Mouse (Mus musculus): ENCODE results near the gene Hspb11. TPM values are rescaled to one million over a fixed set of nuclear protein-coding genes. Genes with fewer than 3 reads are reported as not detected.

Hspb11 gene
- total RNA-seq, 2 experiments from 2014 or later = 27.8 to 29.4 TPM

DNA sequence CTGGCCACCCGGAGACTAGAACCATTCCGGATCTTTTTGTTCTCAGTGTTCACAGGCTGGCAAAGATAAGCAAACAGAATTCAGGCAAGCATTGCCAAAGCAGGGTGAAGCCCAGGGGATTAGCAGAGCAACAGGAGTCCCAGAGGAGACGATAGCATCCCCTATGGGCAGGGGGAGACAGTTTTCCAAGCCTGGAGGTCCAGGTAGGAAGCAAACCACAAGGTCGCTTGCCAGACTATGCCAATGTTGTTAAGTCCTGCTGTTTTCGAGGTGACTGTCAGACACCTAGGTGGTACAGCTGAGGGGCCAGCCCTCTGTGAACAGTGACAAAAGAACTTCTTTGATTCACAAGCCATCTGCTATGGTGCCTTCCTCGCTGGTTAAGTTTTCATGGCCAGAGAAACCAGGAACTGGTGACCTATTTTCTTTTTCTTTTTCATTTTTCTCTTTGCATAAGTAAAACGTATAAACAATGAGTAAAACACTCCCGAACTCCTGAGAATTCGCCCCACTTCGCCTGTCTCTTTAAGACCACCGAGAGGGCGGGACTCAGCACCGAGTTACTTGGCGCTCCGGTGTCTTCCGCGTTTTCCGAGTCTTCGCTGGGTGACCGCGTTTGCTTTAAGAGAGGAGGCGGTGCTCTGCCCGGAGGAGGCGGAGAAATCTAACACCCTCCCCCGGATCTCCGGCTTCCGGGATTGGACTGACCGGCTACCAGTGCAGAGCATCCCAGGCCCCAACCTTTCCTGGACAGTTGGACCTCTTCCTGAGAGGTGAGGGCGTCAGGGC lies 60.5 kb downstream of the Hspb11 start, which contains the start of gene Yipf1:
Yipf1 (plus strand) TSS at position 674 of the 789 bp plus-strand sequence.
- peak; percentile 88 to 89 for DNase-seq

DNA sequence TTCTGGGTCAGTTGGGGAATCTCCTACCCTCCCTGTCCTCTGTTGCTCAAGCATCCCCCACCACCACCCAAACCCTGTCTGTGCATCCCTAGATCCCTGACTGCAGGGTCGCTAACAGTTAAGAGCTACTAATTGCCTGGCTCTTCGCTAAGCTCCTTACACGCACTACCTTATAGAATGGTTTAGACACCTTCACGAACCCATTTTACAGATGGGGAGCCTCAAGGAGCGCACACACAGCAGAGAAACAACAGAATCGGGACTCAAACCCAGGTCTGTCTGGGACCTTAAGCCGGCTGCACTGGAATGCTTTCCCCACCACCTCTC lies 61.0 kb downstream of the Hspb11 start:
- no peak for DNase-seq

DNA sequence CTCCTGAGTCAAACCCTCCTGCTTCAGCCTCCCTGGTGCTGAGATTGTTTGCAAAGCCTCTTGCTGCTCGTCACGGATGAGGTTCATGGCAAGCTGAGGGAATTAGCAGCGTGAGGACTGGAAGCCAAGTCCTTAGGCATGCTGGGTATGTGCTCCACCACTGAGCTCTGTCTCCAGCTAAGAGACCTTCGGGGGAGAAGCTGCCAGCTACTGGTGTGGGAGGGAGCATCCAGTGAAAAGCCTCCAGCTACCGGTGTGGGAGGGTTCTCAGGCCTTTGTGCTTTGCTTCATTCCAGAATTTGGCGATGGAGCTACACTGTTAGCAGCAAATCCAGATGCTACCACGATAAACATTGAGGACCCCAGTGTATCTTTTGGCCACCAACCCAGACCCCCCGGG lies 65.3 kb downstream of the Hspb11 start:
- DNase-seq = no peak

DNA sequence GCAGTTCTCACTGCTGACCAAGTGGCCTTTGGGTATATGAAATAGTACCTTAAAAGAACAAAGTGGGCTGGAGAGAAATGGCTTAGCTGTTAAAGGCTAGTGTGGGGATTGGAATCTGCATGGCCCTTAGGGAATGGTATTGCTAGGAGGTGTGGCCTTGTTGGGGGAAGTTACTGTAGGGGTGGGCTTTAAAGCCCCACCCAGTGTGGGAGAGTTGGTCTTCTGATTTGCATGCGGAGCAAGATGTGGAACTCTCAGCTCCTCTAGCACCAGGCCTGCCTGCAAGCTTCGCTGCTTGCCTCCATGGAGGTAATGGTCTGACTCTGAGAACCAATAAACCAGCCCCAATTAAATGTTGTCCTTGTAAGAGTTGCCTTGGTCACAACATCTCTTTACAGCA lies 67.6 kb downstream of the Hspb11 start:
- DNase-seq = no peak

DNA sequence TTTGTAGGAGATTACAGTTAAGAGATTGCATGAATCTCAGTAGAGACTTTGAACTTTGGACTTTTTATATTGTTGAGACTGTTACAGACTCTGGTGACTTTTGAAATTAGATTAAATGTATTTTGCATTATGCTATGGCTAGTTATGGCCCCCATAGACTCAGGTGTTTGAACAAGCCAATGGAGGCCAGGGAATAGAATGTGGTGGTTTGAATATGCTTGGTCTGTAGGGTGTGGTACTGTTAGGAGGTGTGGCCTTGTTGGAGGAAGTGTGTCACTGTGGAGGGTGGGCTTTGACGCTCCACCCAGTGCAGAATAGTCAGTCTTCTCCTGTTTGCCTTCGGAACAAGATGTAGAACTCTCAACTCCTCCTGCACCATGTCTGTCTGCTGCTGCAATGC lies 69.7 kb downstream of the Hspb11 start:
- DNase-seq = no peak

DNA sequence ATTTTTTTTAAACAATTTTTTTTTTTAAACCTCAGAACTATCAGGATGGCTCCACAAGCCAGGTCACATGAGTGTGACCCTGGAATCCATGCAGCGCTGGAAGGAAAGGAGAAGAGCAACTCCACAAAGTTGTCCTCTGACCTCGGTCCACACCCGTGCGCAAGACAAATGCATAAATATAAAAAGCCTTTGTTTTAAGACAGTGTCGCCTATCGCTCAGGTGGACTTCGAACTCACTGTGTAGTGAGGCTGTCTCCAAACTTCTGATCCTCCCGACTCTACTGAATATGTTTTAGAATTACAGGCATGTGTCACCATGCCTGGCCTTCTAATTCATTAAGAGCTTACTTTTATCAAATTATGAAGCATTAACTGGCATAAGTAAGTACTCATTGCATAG lies 75.1 kb downstream of the Hspb11 start:
- no peak for DNase-seq

Other genes with a start within 250 kb of the Hspb11 start
- 10 to 100 TPM; 60.4 to 62.9 TPM for gene Mrpl37, start 186.7 kb upstream of the Hspb11 start, total RNA-seq (2021)
- gene Cyb5rl, start 186.6 kb upstream of the Hspb11 start, total RNA-seq (2021) = 10 to 100 TPM in 1 of 2 experiments, 1 to 10 TPM in 1; 8.2 to 10.2 TPM
- gene Cdcp2, start 156.7 kb upstream of the Hspb11 start, total RNA-seq (2021) = not detected
- 100 to 1,000 TPM; 208 to 228 TPM for gene Tmem59, start 75.2 kb upstream of the Hspb11 start, total RNA-seq (2021)
- 10 to 100 TPM; 16.5 to 20.7 TPM for gene Tceanc2, start 74.5 kb upstream of the Hspb11 start, total RNA-seq (2021)
- gene Ldlrad1, start 44.4 kb upstream of the Hspb11 start, total RNA-seq (2021) = not detected
- gene Lrrc42, start 61 bp upstream of the Hspb11 start, total RNA-seq (2021) = 10 to 100 TPM; 39.6 to 41.3 TPM
- not detected for gene Dio1, start 53.6 kb downstream of the Hspb11 start, total RNA-seq (2021)
- gene Yipf1, start 60.8 kb downstream of the Hspb11 start, total RNA-seq (2021) = 10 to 100 TPM; 51.5 to 52.9 TPM
- 10 to 100 TPM; 11.0 to 12.5 TPM for gene Ndc1, start 114.2 kb downstream of the Hspb11 start, total RNA-seq (2021)
- gene Glis1, start 181.0 kb downstream of the Hspb11 start, total RNA-seq (2021) = 1 to 10 TPM; 1.2 to 2.3 TPM